7 mouse cellular contexts compared by ENCODE assay signal in the genomic region with DNA sequence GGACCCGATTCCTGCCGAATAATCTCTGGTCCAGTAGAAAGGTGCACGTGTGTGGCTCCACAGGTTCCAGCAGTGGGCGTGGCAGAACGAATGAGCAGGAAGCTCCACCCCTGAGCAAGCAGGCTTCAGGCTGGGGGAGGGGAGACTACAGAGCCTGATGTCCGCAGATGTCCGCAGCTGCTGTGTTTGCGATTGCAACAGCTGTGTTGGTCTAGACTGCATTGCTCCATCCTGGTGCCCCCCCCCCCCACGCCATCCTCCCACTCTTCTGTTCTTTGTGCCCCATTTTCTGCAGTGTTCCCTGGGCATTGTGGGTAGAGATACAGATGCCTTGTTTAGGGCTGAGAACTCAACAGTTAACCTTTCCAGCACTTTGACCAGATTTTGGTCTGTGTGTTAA.
DNase-seq lines count a peak whose midpoint lies in the region; ATAC-seq and TF ChIP-seq lines count a peak whose summit lies in the region.
"Not testable (repeated sequence)": the region's sequence is repeated elsewhere in the genome, so short reads cannot be mapped to it uniquely, and the experiment has no call there.

No protein-coding gene starts in this region.

- H3K27ac ChIP-seq in embryonic facial prominence, embryonic 15.5 days (replicated peaks); heart, embryonic 10.5 days; intestine, embryonic 15.5 days; limb, embryonic 12.5 days; liver, postnatal 0 days (ENCODE audit: low read depth); stomach, postnatal 0 days (replicated peaks): not testable (repeated sequence)

- not testable (repeated sequence) for H3K4me3 ChIP-seq in embryonic facial prominence, embryonic 15.5 days (replicated peaks); heart, embryonic 10.5 days; intestine, embryonic 15.5 days (replicated peaks); limb, embryonic 12.5 days (replicated peaks); liver, postnatal 0 days (ENCODE audit: low read depth, low read length); stomach, postnatal 0 days (ENCODE audit: low read depth, low read length)

- H3K9ac ChIP-seq in embryonic facial prominence, embryonic 15.5 days; intestine, embryonic 15.5 days; limb, embryonic 12.5 days (replicated peaks); liver, postnatal 0 days (replicated peaks); stomach, postnatal 0 days (ENCODE audit: low read length): not testable (repeated sequence)

- peak; percentile 71 for DNase-seq in heart, embryonic 10.5 days (ENCODE audit: low spot score)
- peak; percentile 61 for DNase-seq in liver, postnatal 0 days
- DNase-seq in lung, postnatal 14 days = peak; percentile 64
- DNase-seq in stomach, postnatal 0 days (ENCODE audit: low spot score) = peak; percentile 22

- H3K36me3 ChIP-seq in embryonic facial prominence, embryonic 15.5 days; heart, embryonic 10.5 days; intestine, embryonic 15.5 days; limb, embryonic 12.5 days; liver, postnatal 0 days (replicated peaks; ENCODE audit: insufficient read depth, low read length); stomach, postnatal 0 days (ENCODE audit: control insufficient read depth, insufficient read depth, low read length): not testable (repeated sequence)

- 12% methylated on average over 6 of the region's 9 CpGs for WGBS in embryonic facial prominence, embryonic 15.5 days
- 26% methylated on average over 9 of the region's 9 CpGs for WGBS in heart, embryonic 10.5 days
- 24% methylated on average over 9 of the region's 9 CpGs for WGBS in intestine, embryonic 15.5 days
- 15% methylated on average over 9 of the region's 9 CpGs for WGBS in limb, embryonic 12.5 days
- WGBS in liver, postnatal 0 days (ENCODE audit: insufficient replicate concordance) = 26% methylated on average over 6 of the region's 9 CpGs
- 18% methylated on average over 6 of the region's 9 CpGs for WGBS in stomach, postnatal 0 days

- not testable (repeated sequence) for H3K27me3 ChIP-seq in embryonic facial prominence, embryonic 15.5 days; heart, embryonic 10.5 days (ENCODE audit: insufficient read depth, poor library complexity, severe bottlenecking); intestine, embryonic 15.5 days (replicated peaks); limb, embryonic 12.5 days; liver, postnatal 0 days (ENCODE audit: insufficient read depth, low read length); stomach, postnatal 0 days (ENCODE audit: control insufficient read depth, insufficient read depth, low read length)

- not testable (repeated sequence) for H3K4me1 ChIP-seq in embryonic facial prominence, embryonic 15.5 days; heart, embryonic 10.5 days; intestine, embryonic 15.5 days (replicated peaks); limb, embryonic 12.5 days (replicated peaks); liver, postnatal 0 days (ENCODE audit: insufficient read depth); stomach, postnatal 0 days (replicated peaks; ENCODE audit: control insufficient read depth, insufficient read depth)

- TF ChIP-seq EP300 in liver, postnatal 0 days (IDR thresholded peaks at IDR 0.05; ENCODE audit: low read depth); stomach, postnatal 0 days (optimal IDR thresholded peaks at IDR 0.05): not testable (repeated sequence)

- 0 out of 2 replicates have a peak, but pooled peaks have one; percentile 45 for ATAC-seq in embryonic facial prominence, embryonic 15.5 days (ENCODE audit: insufficient number of reproducible peaks, low FRiP score, low TSS enrichment, low read depth)
- ATAC-seq in intestine, embryonic 15.5 days; limb, embryonic 12.5 days (ENCODE audit: insufficient number of reproducible peaks, insufficient read depth, low FRiP score, low TSS enrichment, low read depth); stomach, postnatal 0 days (ENCODE audit: low FRiP score, low TSS enrichment): not testable (repeated sequence)
- peak; percentile 91 for ATAC-seq in liver, postnatal 0 days

- H3K4me2 ChIP-seq in embryonic facial prominence, embryonic 15.5 days (replicated peaks); liver, postnatal 0 days (ENCODE audit: low read depth, low read length); stomach, postnatal 0 days (replicated peaks; ENCODE audit: low read depth): not testable (repeated sequence)
- H3K4me2 ChIP-seq in intestine, embryonic 15.5 days (replicated peaks) = 0 out of 2 replicates have a peak overlapping the region, but pooled peaks have one; percentile 22
- H3K4me2 ChIP-seq in limb, embryonic 12.5 days = 0 out of 2 replicates have a peak overlapping the region, but pooled peaks have one; percentile 24

- H3K9me3 ChIP-seq in embryonic facial prominence, embryonic 15.5 days (replicated peaks); heart, embryonic 10.5 days; intestine, embryonic 15.5 days; liver, postnatal 0 days (ENCODE audit: low read length); stomach, postnatal 0 days (ENCODE audit: control insufficient read depth, low read length): not testable (repeated sequence)
- peaks cover 13% of the 10 kb centered on the region; the same call in 1 of the 2 replicates for H3K9me3 ChIP-seq in limb, embryonic 12.5 days

- TF ChIP-seq CTCF in liver, postnatal 0 days (IDR thresholded peaks at IDR 0.05; ENCODE audit: low read depth); stomach, postnatal 0 days (IDR thresholded peaks at IDR 0.05; ENCODE audit: low read depth): not testable (repeated sequence)
